Mouse (Mus musculus) hindbrain, embryonic 16.5 days (tissue): Measurements from ENCODE around the gene Erich6b. TPM values are rescaled to one million over a fixed set of nuclear protein-coding genes. Genes with fewer than 3 reads are reported as not detected.

Source experiments
- ATAC-seq: fragments of 200-750 bp; cut with Nextera tagmentation; 2 replicates; pipeline ENCODE4 v1.8.0; 2017; ENCODE audit warnings: moderate TSS enrichment, moderate library complexity
- H3K27ac ChIP-seq: fragments of 300-500 bp; sonication (generic); 2 replicates; pipeline ENCODE4 v1.5.1; 2014; ENCODE audit warnings: low read depth, mild to moderate bottlenecking, control low read depth, low read length, moderate library complexity
- H3K27me3 ChIP-seq: fragments of 300-500 bp; sonication (generic); replicated peaks from 2 replicates; pipeline ENCODE4 v1.6.1; 2014; ENCODE audit warnings: low read length; ENCODE audit not compliant: control insufficient read depth, insufficient read depth
- H3K36me3 ChIP-seq: fragments of 300-500 bp; sonication (generic); 2 replicates; pipeline ENCODE4 v1.6.1; 2014; ENCODE audit warnings: mild to moderate bottlenecking, low read length, moderate library complexity, mixed read lengths; ENCODE audit not compliant: control insufficient read depth, insufficient read depth
- H3K4me1 ChIP-seq: fragments of 300-500 bp; sonication (generic); 2 replicates; pipeline ENCODE4 v1.6.1; 2014; ENCODE audit warnings: low read depth, low read length; ENCODE audit not compliant: control insufficient read depth, insufficient read depth
- H3K4me2 ChIP-seq: fragments of 300-500 bp; sonication (generic); 2 replicates; pipeline ENCODE4 v1.6.1; 2014; ENCODE audit warnings: mild to moderate bottlenecking, low read length, control low read depth, moderate library complexity
- H3K4me3 ChIP-seq: fragments of 300-500 bp; sonication (generic); 2 replicates; pipeline ENCODE4 v1.5.1; 2014; ENCODE audit warnings: mild to moderate bottlenecking, low read length, control low read depth, moderate library complexity
- H3K9ac ChIP-seq: fragments of 300-500 bp; sonication (generic); 2 replicates; pipeline ENCODE4 v1.6.1; 2014; ENCODE audit warnings: low read depth, mild to moderate bottlenecking, control low read depth, low read length, moderate library complexity
- H3K9me3 ChIP-seq: fragments of 300-500 bp; sonication (generic); 2 replicates; pipeline ENCODE4 v1.6.1; 2014; ENCODE audit warnings: mild to moderate bottlenecking, low read length, moderate library complexity; ENCODE audit not compliant: control insufficient read depth
- WGBS: fragments of 180-500 bp; shearing (Covaris S2); extraction: QIAGEN DNeasy Blood & Tissue Kit; methylation state at CpG from one replicate; pipeline ENCODE4 v1.1.7; 2014; 5-methylcytosine and 5-hydroxymethylcytosine counted together
- polyA plus RNA-seq: library from polyadenylated mRNA; unstranded; fragments of >200 nt; fragmentation: Nextera tagmentation; extraction: Ambion mirVana; gene quantifications from 2 replicates; pipeline ENCODE4 v1.2.1, GENCODE M21; 2015

Gene Erich6b
- polyA plus RNA-seq, result not detected in 2 replicates

GRCm38 (mm10) chr14:75642080-75642479, at the start of gene Erich6b:
Gene Erich6b (plus strand): TSS chr14:75642259.
- no peaks in the 10 kb centered on the region for H3K27me3 ChIP-seq
- H3K4me2 ChIP-seq, result no peak within 1 kb of the TSS
- H3K9me3 ChIP-seq, result no peaks in the 10 kb centered on the region
- H3K4me1 ChIP-seq, result peaks cover 2% of the 10 kb centered on the region
- H3K9ac ChIP-seq, result no peak within 1 kb of the TSS
- no peak for ATAC-seq
- no peak within 1 kb of the TSS for H3K27ac ChIP-seq
- H3K4me3 ChIP-seq, result no peak within 1 kb of the TSS
- WGBS, result 67% methylated on average over 8 of the region's 8 CpGs
- no peaks in the 10 kb centered on the region for H3K36me3 ChIP-seq

- 63% methylated on average over 3 of the region's 3 CpGs for WGBS
- ATAC-seq, result no peak
- H3K4me1 ChIP-seq, result no peaks in the 10 kb centered on the region
- H3K27me3 ChIP-seq, result no peaks in the 10 kb centered on the region
- H3K36me3 ChIP-seq, result no peaks in the 10 kb centered on the region
- no peaks in the 10 kb centered on the region for H3K9me3 ChIP-seq
- no peak within 1 kb of the TSS for H3K27ac ChIP-seq
- H3K9ac ChIP-seq, result no peak within 1 kb of the TSS
- no peak within 1 kb of the TSS for H3K4me2 ChIP-seq
- H3K4me3 ChIP-seq, result no peak within 1 kb of the TSS
Measured at GRCm38 (mm10) chr14:75592978-75593377, 49.1 kb upstream of the Erich6b start, which contains the start of gene Spert. Gene Spert (minus strand): TSS chr14:75593116.

GRCm38 (mm10) chr14:75609176-75609575, 32.9 kb upstream of the Erich6b start:
- no peaks in the 10 kb centered on the region for H3K4me1 ChIP-seq
- no peak overlapping the region for H3K4me3 ChIP-seq
- H3K27me3 ChIP-seq, result no peaks in the 10 kb centered on the region
- H3K36me3 ChIP-seq, result no peaks in the 10 kb centered on the region
- H3K9me3 ChIP-seq, result no peaks in the 10 kb centered on the region
- no peak overlapping the region for H3K4me2 ChIP-seq
- H3K27ac ChIP-seq, result no peak overlapping the region
- no peak overlapping the region for H3K9ac ChIP-seq
- ATAC-seq, result no peak
- WGBS, result 93% methylated on average over 2 of the region's 2 CpGs

GRCm38 (mm10) chr14:75616375-75616774, 25.7 kb upstream of the Erich6b start:
- H3K27ac ChIP-seq, result no peak overlapping the region
- no peaks in the 10 kb centered on the region for H3K9me3 ChIP-seq
- 63% methylated on average over 6 of the region's 6 CpGs for WGBS
- H3K27me3 ChIP-seq, result no peaks in the 10 kb centered on the region
- no peak overlapping the region for H3K9ac ChIP-seq
- no peaks in the 10 kb centered on the region for H3K4me1 ChIP-seq
- no peak overlapping the region for H3K4me3 ChIP-seq
- H3K36me3 ChIP-seq, result no peaks in the 10 kb centered on the region
- no peak overlapping the region for H3K4me2 ChIP-seq
- no peak; the same call in 1 of the 2 replicates for ATAC-seq

- no peaks in the 10 kb centered on the region for H3K9me3 ChIP-seq
- H3K36me3 ChIP-seq, result no peaks in the 10 kb centered on the region
- no peak overlapping the region for H3K4me2 ChIP-seq
- H3K4me1 ChIP-seq, result no peaks in the 10 kb centered on the region
- WGBS, result 48% methylated on average over 7 of the region's 7 CpGs
- no peak overlapping the region for H3K27ac ChIP-seq
- H3K4me3 ChIP-seq, result no peak overlapping the region
- H3K27me3 ChIP-seq, result no peaks in the 10 kb centered on the region
- no peak for ATAC-seq
- H3K9ac ChIP-seq, result no peak overlapping the region
Measured at GRCm38 (mm10) chr14:75622984-75623383, 19.1 kb upstream of the Erich6b start.

- Histone ChIP-seq H3K4me1 (no peaks in the 10 kb centered on the region), H3K27me3 (no peaks in the 10 kb centered on the region), H3K27ac (no peak overlapping the region), H3K9ac (no peak overlapping the region), H3K36me3 (no peaks in the 10 kb centered on the region), H3K9me3 (no peaks in the 10 kb centered on the region), H3K4me2 (no peak overlapping the region), H3K4me3 (no peak overlapping the region)
- 92% methylated on average over 8 of the region's 8 CpGs for WGBS
- ATAC-seq, result no peak
Measured at GRCm38 (mm10) chr14:75628870-75629269, 13.2 kb upstream of the Erich6b start.

GRCm38 (mm10) chr14:75635350-75635749, 6.7 kb upstream of the Erich6b start:
- Histone ChIP-seq H3K27me3 (no peaks in the 10 kb centered on the region), H3K9ac (no peak overlapping the region), H3K4me3 (no peak overlapping the region), H3K9me3 (no peaks in the 10 kb centered on the region), H3K4me2 (no peak overlapping the region), H3K4me1 (peaks cover 3% of the 10 kb centered on the region), H3K27ac (no peak overlapping the region), H3K36me3 (no peaks in the 10 kb centered on the region)
- ATAC-seq, result 0 out of 2 replicates have a peak, but pooled peaks have one; percentile 54
- WGBS, result 66% methylated on average over 12 of the region's 12 CpGs

GRCm38 (mm10) chr14:75636107-75636506, 6.0 kb upstream of the Erich6b start:
- 44% methylated on average over 7 of the region's 7 CpGs for WGBS
- H3K27ac ChIP-seq, result no peak overlapping the region

GRCm38 (mm10) chr14:75637641-75638040, 4.4 kb upstream of the Erich6b start:
- Histone ChIP-seq H3K9ac (no peak overlapping the region), H3K4me3 (no peak overlapping the region), H3K4me1 (peaks cover 3% of the 10 kb centered on the region), H3K27me3 (no peaks in the 10 kb centered on the region), H3K36me3 (no peaks in the 10 kb centered on the region), H3K4me2 (no peak overlapping the region), H3K27ac (no peak overlapping the region), H3K9me3 (no peaks in the 10 kb centered on the region)
- 60% methylated on average over 4 of the region's 4 CpGs for WGBS
- no peak for ATAC-seq

More at GRCm38 (mm10) chr14:75636107-75636506, 6.0 kb upstream of the Erich6b start:
- H3K4me2 ChIP-seq, result no peak overlapping the region
- H3K9me3 ChIP-seq, result no peaks in the 10 kb centered on the region
- H3K27me3 ChIP-seq, result no peaks in the 10 kb centered on the region
- no peaks in the 10 kb centered on the region for H3K36me3 ChIP-seq
- 0 out of 2 replicates have a peak, but pooled peaks have one; percentile 24 for ATAC-seq
- peaks cover 3% of the 10 kb centered on the region for H3K4me1 ChIP-seq
- no peak overlapping the region for H3K9ac ChIP-seq
- H3K4me3 ChIP-seq, result no peak overlapping the region

GRCm38 (mm10) chr14:75640846-75641245, 1.2 kb upstream of the Erich6b start:
- Histone ChIP-seq H3K4me2 (no peak overlapping the region), H3K9ac (no peak overlapping the region), H3K27ac (no peak overlapping the region), H3K9me3 (no peaks in the 10 kb centered on the region), H3K36me3 (no peaks in the 10 kb centered on the region), H3K4me1 (peaks cover 3% of the 10 kb centered on the region), H3K4me3 (no peak overlapping the region), H3K27me3 (no peaks in the 10 kb centered on the region)
- WGBS, result 89% methylated on average over 2 of the region's 2 CpGs
- ATAC-seq, result no peak
